Mouse (Mus musculus) testis, adult 2 months (tissue): ENCODE results near the gene Tamm41. TPM values are rescaled to one million over a fixed set of nuclear protein-coding genes. Genes with fewer than 3 reads are reported as not detected.

Source experiments
- H3K27ac ChIP-seq: fragments of 200-500 bp; 2 replicates; pipeline ENCODE4 v1.5.1; 2012; ENCODE audit warnings: low read depth, low read length; ENCODE audit not compliant: control insufficient read depth, insufficient read depth
- H3K27me3 ChIP-seq: fragments of 200-500 bp; 2 replicates; pipeline ENCODE4 v1.6.1; 2012; ENCODE audit warnings: mild to moderate bottlenecking, low read length, moderate library complexity; ENCODE audit not compliant: control insufficient read depth, insufficient read depth
- H3K36me3 ChIP-seq: fragments of 200-500 bp; 2 replicates; pipeline ENCODE4 v1.6.1; 2012; ENCODE audit warnings: mild to moderate bottlenecking, low read length; ENCODE audit not compliant: control insufficient read depth, insufficient read depth
- H3K4me1 ChIP-seq: fragments of 200-500 bp; 2 replicates; pipeline ENCODE4 v1.6.1; 2012; ENCODE audit warnings: low read length; ENCODE audit not compliant: control insufficient read depth, insufficient read depth
- H3K4me3 ChIP-seq: fragments of 200-500 bp; 2 replicates; pipeline ENCODE4 v1.5.1; 2012; ENCODE audit warnings: low read depth, mild to moderate bottlenecking, low read length, moderate library complexity, mixed read lengths; ENCODE audit not compliant: control insufficient read depth
- CTCF ChIP-seq: fragments of 200-500 bp; IDR thresholded peaks from 2 replicates; pipeline ENCODE4 v1.5.1; 2012; ENCODE audit warnings: low read depth, mild to moderate bottlenecking, inconsistent platforms, low read length, moderate library complexity; ENCODE audit not compliant: control insufficient read depth, insufficient read depth, insufficient replicate concordance
- POLR2A ChIP-seq: fragments of 200-500 bp; IDR thresholded peaks from 2 replicates; pipeline ENCODE4 v1.6.1; 2012; ENCODE audit warnings: low read depth, mild to moderate bottlenecking, inconsistent platforms, low read length, moderate library complexity; ENCODE audit not compliant: control insufficient read depth
- polyA plus RNA-seq: library from polyadenylated mRNA; depleted of rRNA; stranded (reverse); fragments of >200 nt; gene quantifications from 2 replicates; pipeline ENCODE4 v1.2.3, GENCODE M21; 2012

The Tamm41 gene
- polyA plus RNA-seq, 1 experiment: 13.0 TPM

DNA sequence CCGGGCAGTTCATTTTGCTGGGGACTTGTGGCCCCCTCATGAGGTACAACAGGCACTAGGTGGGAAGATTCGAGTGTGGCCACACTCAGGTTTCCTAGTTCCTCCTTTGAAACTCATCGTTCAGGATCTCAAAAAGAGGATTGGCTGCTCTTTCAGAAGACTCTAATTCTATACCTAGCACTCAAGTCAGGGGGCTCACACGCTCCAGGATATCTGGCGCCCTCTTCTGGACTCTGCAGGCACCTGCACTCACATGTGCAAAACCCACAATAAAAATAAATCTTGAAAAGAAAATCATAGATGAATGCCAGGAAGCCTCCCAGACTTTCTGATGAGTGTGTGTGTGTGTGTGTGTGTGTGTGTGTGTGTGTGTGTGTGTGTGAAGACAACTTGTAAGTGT, 66.8 kb downstream of the Tamm41 start:
- no peaks in the 10 kb centered on the region for H3K27me3 ChIP-seq

DNA sequence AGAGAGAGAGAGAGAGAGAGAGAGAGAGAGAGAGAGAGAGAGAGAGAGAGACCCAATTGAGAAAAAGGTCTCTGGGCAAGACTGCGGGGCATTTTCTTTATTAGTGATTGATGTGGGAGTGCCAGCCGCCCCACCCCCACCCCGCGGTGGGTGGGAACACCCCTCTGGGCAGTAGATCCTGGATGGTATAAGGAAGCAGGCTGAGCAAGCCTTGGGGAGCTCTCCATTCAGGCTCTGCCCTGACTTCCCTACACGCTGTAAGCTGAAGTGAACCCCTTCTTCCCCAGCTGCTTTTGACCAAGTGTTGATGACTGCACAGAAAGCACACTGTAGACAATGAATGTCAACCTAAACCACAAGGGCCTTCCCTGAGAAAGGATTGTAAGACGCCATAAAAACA, 67.3 kb downstream of the Tamm41 start:
- TF ChIP-seq POLR2A: no peak
- TF ChIP-seq CTCF: no peak
- H3K4me3 ChIP-seq: no peak overlapping the region
- no peak overlapping the region for H3K27ac ChIP-seq
- H3K27me3 ChIP-seq: no peaks in the 10 kb centered on the region
- H3K4me1 ChIP-seq: peaks cover 21% of the 10 kb centered on the region
- H3K36me3 ChIP-seq: no peaks in the 10 kb centered on the region

More for the DNA sequence above, 66.8 kb downstream of the Tamm41 start:
- H3K4me1 ChIP-seq: peaks cover 21% of the 10 kb centered on the region
- no peaks in the 10 kb centered on the region for H3K36me3 ChIP-seq
- TF ChIP-seq POLR2A (no peak), CTCF (peak; percentile 55; the same call in 1 of the 2 replicates)
- no peak overlapping the region for H3K4me3 ChIP-seq
- H3K27ac ChIP-seq: no peak overlapping the region

DNA sequence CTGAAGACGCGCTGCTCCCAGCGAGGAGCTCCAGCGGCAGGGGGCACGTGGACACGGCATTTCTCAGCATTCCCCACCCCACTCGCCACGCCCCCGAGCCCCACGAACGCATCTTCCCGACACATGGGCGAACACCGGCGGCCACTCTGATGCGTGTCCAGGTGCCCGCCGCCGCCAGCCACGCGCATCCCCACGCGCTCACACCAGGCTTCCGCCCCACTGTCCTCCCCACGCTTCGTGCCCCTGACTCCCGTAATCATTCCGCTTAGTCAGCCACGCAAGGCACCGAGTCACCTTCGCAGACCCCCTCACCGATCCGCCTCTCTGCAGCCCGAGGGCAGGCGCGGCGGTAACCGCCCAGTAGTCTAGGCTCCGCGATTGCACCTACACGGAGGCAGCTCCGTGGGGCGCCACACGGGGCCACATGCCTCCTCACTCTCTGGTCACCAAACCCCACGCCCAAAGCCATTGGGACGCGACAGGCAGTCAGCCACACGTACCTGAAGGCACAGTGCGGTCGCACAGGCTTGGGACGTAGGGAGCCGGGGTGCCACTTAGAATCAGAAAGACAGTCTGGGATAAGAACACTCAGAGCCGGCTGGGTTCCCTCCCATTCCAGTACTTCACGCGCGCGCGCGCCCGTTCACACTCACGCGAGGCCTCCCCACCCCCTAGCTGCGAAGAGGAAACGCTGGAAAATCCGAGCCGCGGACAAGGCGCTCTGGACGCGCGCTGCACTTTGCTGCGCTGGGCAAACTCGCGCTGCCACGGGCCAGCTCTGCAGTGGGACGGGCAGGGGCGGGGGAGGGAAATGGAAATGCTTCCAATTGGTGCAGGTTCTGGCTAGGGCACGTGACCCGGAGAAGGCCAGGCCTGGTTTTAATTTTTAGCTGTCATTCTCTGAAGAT, 68.2 kb downstream of the Tamm41 start, which contains the start of gene Vgll4:
Gene Vgll4, minus strand, starts transcription at position 782 of the 908 bp plus-strand sequence.
- H3K36me3 ChIP-seq: no peaks in the 10 kb centered on the region
- no peaks in the 10 kb centered on the region for H3K27me3 ChIP-seq
- no peak within 1 kb of the TSS for H3K27ac ChIP-seq
- TF ChIP-seq CTCF (no peak), POLR2A (no peak)
- peaks cover 21% of the 10 kb centered on the region for H3K4me1 ChIP-seq
- peak within 1 kb of the TSS; percentile 83 for H3K4me3 ChIP-seq

DNA sequence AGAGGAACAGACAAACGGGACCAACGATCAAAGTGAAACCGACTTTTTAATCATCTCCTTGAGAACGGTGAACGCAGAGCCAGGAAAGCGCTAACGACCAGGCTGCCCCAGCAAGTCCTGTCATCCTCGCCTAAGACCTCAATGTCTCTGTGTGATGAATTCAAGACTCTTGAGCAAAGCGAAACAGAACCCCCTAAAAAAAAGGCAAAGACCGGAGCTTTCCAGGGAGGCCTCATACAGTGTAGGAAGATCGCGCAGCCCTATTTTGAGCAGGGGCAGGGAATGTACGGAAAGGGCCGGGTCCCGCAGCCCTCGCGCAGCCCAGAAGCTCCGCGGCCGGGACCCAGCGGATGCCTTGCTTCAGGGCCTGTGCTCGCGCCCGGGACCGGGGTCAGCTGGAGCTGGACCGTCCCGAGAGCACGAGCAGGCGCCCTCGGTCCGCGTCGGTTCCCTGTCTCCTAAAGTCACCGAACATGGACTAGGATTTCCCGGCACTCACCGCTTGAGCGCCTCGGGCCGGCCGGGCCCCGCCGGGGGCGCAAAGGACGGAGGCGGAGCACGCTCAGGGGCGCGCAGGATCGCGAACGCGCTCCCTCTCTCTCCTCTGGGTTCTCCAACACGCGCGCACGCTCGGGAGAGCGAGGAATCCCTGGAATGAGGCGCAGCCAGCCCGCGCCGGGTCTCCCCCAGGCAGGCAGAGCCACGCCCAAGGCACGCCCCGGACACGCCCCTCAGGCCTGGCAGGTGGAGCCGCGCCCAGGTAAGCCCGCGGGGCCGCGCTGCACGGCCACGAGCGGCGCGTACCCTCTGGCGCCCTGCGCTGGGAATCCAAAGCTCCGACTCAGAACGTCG, 69.1 kb downstream of the Tamm41 start:
- H3K36me3 ChIP-seq: no peaks in the 10 kb centered on the region

DNA sequence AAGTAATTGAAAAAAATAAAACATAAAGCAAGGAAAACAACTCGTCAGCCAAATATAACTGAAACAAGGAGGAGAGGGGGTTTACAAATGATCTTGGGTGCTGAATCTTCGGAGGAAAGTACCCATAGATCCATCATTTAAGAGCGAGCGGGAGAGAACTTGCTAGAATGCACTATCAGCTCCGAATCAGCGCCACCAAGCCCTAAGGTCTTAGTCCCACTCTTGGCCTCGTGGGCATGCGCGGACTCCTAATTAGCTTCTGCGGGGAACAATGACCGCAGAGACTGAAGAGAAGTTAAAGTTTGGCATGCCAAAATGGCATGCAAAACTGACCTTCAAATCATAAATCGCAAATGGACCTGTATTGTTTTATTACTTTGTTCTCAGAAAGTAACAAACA, 70.1 kb downstream of the Tamm41 start:
- Histone ChIP-seq H3K27me3 (no peaks in the 10 kb centered on the region), H3K4me3 (no peak overlapping the region), H3K27ac (no peak overlapping the region), H3K4me1 (peaks cover 21% of the 10 kb centered on the region), H3K36me3 (no peaks in the 10 kb centered on the region)
- no peak for TF ChIP-seq CTCF
- no peak for TF ChIP-seq POLR2A

More for the DNA sequence above, 69.1 kb downstream of the Tamm41 start:
- Histone ChIP-seq H3K27ac (no peak overlapping the region), H3K4me3 (peak overlapping the region; percentile 83), H3K27me3 (no peaks in the 10 kb centered on the region), H3K4me1 (peaks cover 21% of the 10 kb centered on the region)
- TF ChIP-seq POLR2A (no peak), CTCF (no peak)

DNA sequence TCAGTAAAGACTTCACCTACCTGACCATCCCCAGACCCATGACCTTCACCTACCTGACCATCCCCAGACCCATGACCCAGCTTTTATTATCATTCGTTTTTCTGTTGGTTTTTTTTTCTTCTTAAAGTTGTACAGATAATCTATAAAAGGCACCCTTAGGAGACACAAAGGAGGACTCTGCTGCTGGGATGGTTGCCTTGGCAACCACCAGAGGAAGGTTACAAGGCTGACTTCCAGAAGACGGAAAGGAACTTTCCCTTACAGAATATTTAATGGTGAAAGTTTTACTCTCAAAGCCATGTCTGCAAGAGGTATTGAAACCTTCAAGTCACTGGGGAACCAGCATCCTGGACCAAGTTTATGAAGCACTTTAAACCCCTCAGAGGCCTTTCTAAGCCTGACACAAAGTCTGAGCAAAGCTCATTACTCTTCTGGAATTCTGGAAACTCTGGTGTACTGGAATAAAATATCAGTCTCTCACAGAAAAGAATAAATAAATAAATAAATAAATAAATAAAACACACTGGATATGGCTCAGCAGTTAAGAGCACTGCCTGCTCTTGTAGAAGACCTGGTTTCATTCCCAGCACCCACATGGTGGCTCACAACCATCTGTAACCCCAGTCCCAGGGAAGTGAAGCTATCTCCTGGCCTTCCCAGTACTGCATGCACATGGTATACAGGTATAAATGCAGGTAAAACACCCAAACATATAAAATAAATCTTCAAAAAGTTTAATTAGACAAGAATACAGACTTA, 71.1 kb downstream of the Tamm41 start:
- no peaks in the 10 kb centered on the region for H3K27me3 ChIP-seq
- no peak overlapping the region for H3K4me3 ChIP-seq
- no peak overlapping the region for H3K27ac ChIP-seq
- peaks cover 21% of the 10 kb centered on the region for H3K4me1 ChIP-seq
- TF ChIP-seq POLR2A (no peak), CTCF (no peak)
- H3K36me3 ChIP-seq: no peaks in the 10 kb centered on the region

DNA sequence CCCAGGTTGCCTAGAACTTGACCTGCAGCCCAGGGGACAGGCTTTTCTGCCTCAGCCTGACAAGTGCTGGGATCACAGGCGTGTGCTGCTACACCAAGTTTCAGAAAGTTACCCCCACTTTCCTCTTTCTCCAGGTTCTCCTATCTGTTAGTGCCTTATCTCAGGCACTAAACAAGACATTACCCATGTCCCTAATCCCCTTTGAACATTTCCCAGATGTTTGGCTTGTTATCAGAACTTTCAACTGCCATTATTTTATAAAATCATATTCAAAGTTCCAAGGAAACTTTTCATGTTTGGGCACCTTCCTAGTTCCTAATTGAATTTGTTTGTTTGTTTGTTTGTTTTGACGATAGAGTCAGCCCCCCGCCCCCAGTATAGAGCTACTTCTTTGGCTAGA, 71.9 kb downstream of the Tamm41 start:
- Histone ChIP-seq H3K4me1 (peaks cover 21% of the 10 kb centered on the region), H3K36me3 (no peaks in the 10 kb centered on the region), H3K27ac (no peak overlapping the region), H3K27me3 (no peaks in the 10 kb centered on the region), H3K4me3 (no peak overlapping the region)
- no peak for TF ChIP-seq POLR2A
- no peak for TF ChIP-seq CTCF
